Mouse (Mus musculus) limb, embryonic 10.5 days (tissue): ENCODE results near the gene Spef1. TPM values are rescaled to one million over a fixed set of nuclear protein-coding genes. Genes with fewer than 3 reads are reported as not detected.
"Not testable (repeated sequence)": the region's sequence is repeated elsewhere in the genome, so short reads cannot be mapped to it uniquely, and the experiment has no call there.

Experiments
- DNase-seq: peaks from one replicate; pipeline ENCODE4 v3.0.0-alpha.2; 2017; ENCODE audit warnings: low spot score
- H3K27ac ChIP-seq: fragments of 300-500 bp; sonication (generic); 2 replicates; pipeline ENCODE4 v1.5.1; 2016; ENCODE audit warnings: mild to moderate bottlenecking
- H3K27me3 ChIP-seq: fragments of 300-500 bp; sonication (generic); 2 replicates; pipeline ENCODE4 v1.6.1; 2016; ENCODE audit warnings: low read depth, mild to moderate bottlenecking; ENCODE audit not compliant: poor library complexity, severe bottlenecking
- H3K36me3 ChIP-seq: fragments of 300-500 bp; sonication (generic); 2 replicates; pipeline ENCODE4 v1.6.1; 2016; ENCODE audit warnings: mild to moderate bottlenecking, moderate library complexity
- H3K4me1 ChIP-seq: fragments of 300-500 bp; sonication (generic); 2 replicates; pipeline ENCODE4 v1.6.1; 2016
- H3K4me3 ChIP-seq: fragments of 300-500 bp; sonication (generic); 2 replicates; pipeline ENCODE4 v1.5.1; 2016; ENCODE audit warnings: mild to moderate bottlenecking, moderate library complexity
- H3K9me3 ChIP-seq: fragments of 300-500 bp; sonication (generic); replicated peaks from 2 replicates; pipeline ENCODE4 v1.6.1; 2016; ENCODE audit warnings: mild to moderate bottlenecking
- WGBS: fragments of 180-500 bp; shearing (Covaris S2); methylation state at CpG from one replicate; pipeline ENCODE4 v1.1.7; 2016; 5-methylcytosine and 5-hydroxymethylcytosine counted together
- polyA plus RNA-seq: library from polyadenylated mRNA; unstranded; fragments of >200 nt; fragmentation: Nextera tagmentation; extraction: Ambion mirVana; gene quantifications from 2 replicates; pipeline ENCODE4 v1.2.1, GENCODE M21; 2016

Spef1 gene
- 1.7 and 3.4 TPM in 2 replicates for polyA plus RNA-seq

GRCm38 (mm10) chr2:131186771-131187601 lies at the start of gene Spef1, which contains the start of gene Cdc25b:
TSS of gene Spef1 (minus strand) at chr2:131187282.
TSS of gene Cdc25b (plus strand) at chr2:131186949.
- Histone ChIP-seq H3K36me3 (peaks cover 23% of the 10 kb centered on the region), H3K27ac (peak within 1 kb of the TSS; percentile 87), H3K4me3 (peak within 1 kb of the TSS; percentile 62), H3K9me3 (no peaks in the 10 kb centered on the region), H3K27me3 (peaks cover 10% of the 10 kb centered on the region; the same call in 1 of the 2 replicates), H3K4me1 (peaks cover 55% of the 10 kb centered on the region)
- peak; percentile 92 for DNase-seq
- under 1% methylated on average over 43 of the region's 43 CpGs for WGBS

GRCm38 (mm10) chr2:131234970-131235635 lies 48.0 kb upstream of the Spef1 start:
- Histone ChIP-seq H3K36me3 (peaks cover 22% of the 10 kb centered on the region), H3K4me3 (peak overlapping the region; percentile 66), H3K4me1 (peaks cover 27% of the 10 kb centered on the region), H3K9me3 (no peaks in the 10 kb centered on the region), H3K27ac (no peak overlapping the region), H3K27me3 (no peaks in the 10 kb centered on the region)
- DNase-seq: no peak
- WGBS: 74% methylated on average over 7 of the region's 7 CpGs

- Histone ChIP-seq H3K4me3 (peak overlapping the region; percentile 66), H3K36me3 (peaks cover 12% of the 10 kb centered on the region), H3K4me1 (peaks cover 27% of the 10 kb centered on the region), H3K9me3 (no peaks in the 10 kb centered on the region), H3K27me3 (no peaks in the 10 kb centered on the region), H3K27ac (peak overlapping the region; percentile 82)
- no peak for DNase-seq
- WGBS: 14% methylated on average over 28 of the region's 28 CpGs
These were observed 47.1 kb upstream of the Spef1 start for GRCm38 (mm10) chr2:131234127-131234650.

GRCm38 (mm10) chr2:131233307-131234126 lies 46.4 kb upstream of the Spef1 start, which contains the start of gene Mavs:
TSS of gene Mavs (plus strand) at chr2:131234063.
- Histone ChIP-seq H3K4me3 (peak within 1 kb of the TSS; percentile 66), H3K27me3 (no peaks in the 10 kb centered on the region), H3K27ac (peak within 1 kb of the TSS; percentile 82), H3K4me1 (peaks cover 27% of the 10 kb centered on the region), H3K9me3 (no peaks in the 10 kb centered on the region), H3K36me3 (peaks cover 7% of the 10 kb centered on the region)
- DNase-seq: peak; percentile 93
- 12% methylated on average over 29 of the region's 29 CpGs for WGBS

- no peak for DNase-seq
- Histone ChIP-seq H3K27ac (no peak overlapping the region), H3K36me3 (peaks cover 3% of the 10 kb centered on the region), H3K4me3 (no peak overlapping the region), H3K4me1 (peaks cover 27% of the 10 kb centered on the region), H3K9me3 (no peaks in the 10 kb centered on the region), H3K27me3 (no peaks in the 10 kb centered on the region)
- 92% methylated on average over 2 of the region's 2 CpGs for WGBS
These were observed 45.5 kb upstream of the Spef1 start for GRCm38 (mm10) chr2:131232558-131232957.

GRCm38 (mm10) chr2:131227243-131227642 lies 40.2 kb upstream of the Spef1 start:
- H3K27ac ChIP-seq: no peak overlapping the region
- H3K27me3 ChIP-seq: no peaks in the 10 kb centered on the region
- 92% methylated on average over 3 of the region's 3 CpGs for WGBS
- no peaks in the 10 kb centered on the region for H3K9me3 ChIP-seq
- no peaks in the 10 kb centered on the region for H3K4me1 ChIP-seq
- H3K36me3 ChIP-seq: no peaks in the 10 kb centered on the region
- no peak overlapping the region for H3K4me3 ChIP-seq
- no peak for DNase-seq

GRCm38 (mm10) chr2:131226669-131227068 lies 39.6 kb upstream of the Spef1 start:
- 68% methylated on average over 2 of the region's 2 CpGs for WGBS
- H3K36me3 ChIP-seq, H3K4me1 ChIP-seq, H3K27ac ChIP-seq, H3K4me3 ChIP-seq, H3K27me3 ChIP-seq, H3K9me3 ChIP-seq, DNase-seq: not testable (repeated sequence)

GRCm38 (mm10) chr2:131225178-131225577 lies 38.1 kb upstream of the Spef1 start:
- H3K27ac ChIP-seq: no peak overlapping the region
- 92% methylated on average over 6 of the region's 6 CpGs for WGBS
- DNase-seq: no peak
- H3K4me1 ChIP-seq: no peaks in the 10 kb centered on the region
- H3K9me3 ChIP-seq: no peaks in the 10 kb centered on the region
- no peaks in the 10 kb centered on the region for H3K36me3 ChIP-seq
- no peak overlapping the region for H3K4me3 ChIP-seq
- no peaks in the 10 kb centered on the region for H3K27me3 ChIP-seq

- WGBS: 62% methylated on average over 1 of the region's 1 CpGs
- Histone ChIP-seq H3K4me3 (no peak overlapping the region), H3K36me3 (no peaks in the 10 kb centered on the region), H3K9me3 (no peaks in the 10 kb centered on the region), H3K4me1 (no peaks in the 10 kb centered on the region), H3K27me3 (no peaks in the 10 kb centered on the region), H3K27ac (no peak overlapping the region)
- no peak for DNase-seq
These were observed 36.5 kb upstream of the Spef1 start for GRCm38 (mm10) chr2:131223569-131223968.

GRCm38 (mm10) chr2:131222562-131222961 lies 35.5 kb upstream of the Spef1 start:
- Histone ChIP-seq H3K4me3 (no peak overlapping the region), H3K27ac (no peak overlapping the region), H3K27me3 (no peaks in the 10 kb centered on the region), H3K36me3 (no peaks in the 10 kb centered on the region), H3K4me1 (no peaks in the 10 kb centered on the region), H3K9me3 (no peaks in the 10 kb centered on the region)
- no peak for DNase-seq
- 76% methylated on average over 5 of the region's 5 CpGs for WGBS

- H3K27me3 ChIP-seq: no peaks in the 10 kb centered on the region
- 85% methylated on average over 3 of the region's 3 CpGs for WGBS
- no peak overlapping the region for H3K4me3 ChIP-seq
- DNase-seq: no peak
- no peak overlapping the region for H3K27ac ChIP-seq
- H3K36me3 ChIP-seq: no peaks in the 10 kb centered on the region
- no peaks in the 10 kb centered on the region for H3K9me3 ChIP-seq
- no peaks in the 10 kb centered on the region for H3K4me1 ChIP-seq
These were observed 34.9 kb upstream of the Spef1 start for GRCm38 (mm10) chr2:131221853-131222515.

GRCm38 (mm10) chr2:131220030-131220429 lies 32.9 kb upstream of the Spef1 start:
- 83% methylated on average over 4 of the region's 4 CpGs for WGBS
- no peak overlapping the region for H3K4me3 ChIP-seq
- no peaks in the 10 kb centered on the region for H3K36me3 ChIP-seq
- no peaks in the 10 kb centered on the region for H3K9me3 ChIP-seq
- no peaks in the 10 kb centered on the region for H3K4me1 ChIP-seq
- no peaks in the 10 kb centered on the region for H3K27me3 ChIP-seq
- DNase-seq: no peak
- H3K27ac ChIP-seq: no peak overlapping the region
